ENCODE assay signal across 8 mouse cellular contexts in the genomic region with DNA sequence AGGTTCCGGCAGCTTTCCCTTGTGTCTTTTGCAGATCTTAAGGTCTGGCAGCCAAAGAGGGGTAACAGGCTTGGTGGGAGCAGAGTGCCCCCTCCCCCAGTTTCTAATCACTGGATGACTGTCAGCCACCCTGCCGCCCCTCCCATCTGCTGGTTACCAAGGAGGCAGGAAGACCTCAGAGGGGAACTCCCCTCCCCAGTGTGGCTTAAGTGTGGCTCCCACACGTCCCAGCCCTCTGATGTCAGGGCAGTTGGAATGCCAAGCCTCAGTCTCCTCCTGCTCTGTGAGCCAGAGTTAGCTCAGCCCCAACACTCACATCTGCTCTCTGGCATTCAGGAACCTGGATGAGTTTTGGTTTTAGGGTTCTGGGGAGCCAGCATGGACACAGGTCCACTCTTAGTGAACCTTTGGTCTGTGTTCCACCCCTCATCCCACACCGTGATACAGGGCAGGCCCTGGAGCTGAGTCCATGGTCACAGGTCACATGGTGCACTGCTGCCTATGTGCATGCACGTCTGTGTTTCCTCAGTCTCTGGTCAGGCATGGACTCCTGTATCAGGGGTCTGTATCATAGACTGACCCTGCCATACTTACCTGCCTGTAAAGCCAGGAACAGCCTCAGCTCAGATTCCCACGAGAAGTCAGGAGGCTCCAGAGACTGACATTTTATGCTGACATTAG. TPM values are rescaled to one million over a fixed set of nuclear protein-coding genes. Genes with fewer than 3 reads are reported as not detected.
DNase-seq lines count a peak whose midpoint lies in the region; ATAC-seq and TF ChIP-seq lines count a peak whose summit lies in the region.

No protein-coding gene starts in this region.

- H3K36me3 ChIP-seq in liver, adult 2 months (ENCODE audit: control insufficient read depth, insufficient read depth, low read length) = peaks cover 24% of the 10 kb centered on the region; the same call in 1 of the 2 replicates
- peaks cover 65% of the 10 kb centered on the region for H3K36me3 ChIP-seq in forebrain, embryonic 14.5 days (ENCODE audit: control insufficient read depth, insufficient read depth, low read length)
- peaks cover 82% of the 10 kb centered on the region for H3K36me3 ChIP-seq in intestine, postnatal 0 days (ENCODE audit: control insufficient read depth, insufficient read depth)

- no peaks in the 10 kb centered on the region for H3K4me1 ChIP-seq in liver, adult 2 months (ENCODE audit: control insufficient read depth, insufficient read depth, low read length)
- H3K4me1 ChIP-seq in forebrain, embryonic 14.5 days (ENCODE audit: control insufficient read depth, insufficient read depth, low read length) = peaks cover 30% of the 10 kb centered on the region
- peaks cover 8% of the 10 kb centered on the region for H3K4me1 ChIP-seq in intestine, postnatal 0 days (replicated peaks; ENCODE audit: control insufficient read depth, insufficient read depth, low read length)
- H3K4me1 ChIP-seq in olfactory bulb, adult 2 months (ENCODE audit: control insufficient read depth, insufficient read depth, low read length) = peaks cover 42% of the 10 kb centered on the region

- no peak overlapping the region for H3K4me3 ChIP-seq in liver, adult 2 months (ENCODE audit: insufficient read depth, low read depth, low read length)
- no peak overlapping the region for H3K4me3 ChIP-seq in forebrain, embryonic 14.5 days (ENCODE audit: low read depth, low read length)
- no peak overlapping the region for H3K4me3 ChIP-seq in intestine, postnatal 0 days (ENCODE audit: low read depth, low read length)
- H3K4me3 ChIP-seq in olfactory bulb, adult 2 months (ENCODE audit: insufficient read depth, low read depth, low read length) = no peak overlapping the region

- no peak for TF ChIP-seq POLR2A in liver, adult 2 months (IDR thresholded peaks at IDR 0.05; ENCODE audit: extremely low read depth, insufficient read depth, low read length)
- TF ChIP-seq POLR2A in olfactory bulb, adult 2 months (IDR thresholded peaks at IDR 0.05; ENCODE audit: insufficient read depth, low read depth, low read length) = no peak

- no peak for TF ChIP-seq CTCF in liver, adult 2 months (IDR thresholded peaks at IDR 0.05; ENCODE audit: low read depth, low read length)
- no peak for TF ChIP-seq CTCF in intestine, postnatal 0 days (IDR thresholded peaks at IDR 0.05; ENCODE audit: low read depth)
- TF ChIP-seq CTCF in olfactory bulb, adult 2 months (IDR thresholded peaks at IDR 0.05; ENCODE audit: insufficient read depth, low read depth, low read length) = no peak

- peak; percentile 84 for DNase-seq in liver, adult 2 months (ENCODE audit: extremely low read depth, low read depth, low spot score)
- no peak for DNase-seq in liver
- no peak for DNase-seq in forebrain, embryonic 14.5 days (ENCODE audit: low spot score)
- no peak for DNase-seq in adrenal gland, adult 8-10 months
- DNase-seq in adrenal gland, postnatal 14 days = no peak

- H3K27me3 ChIP-seq in liver, adult 2 months (ENCODE audit: control insufficient read depth, insufficient read depth, low read length) = no peaks in the 10 kb centered on the region
- H3K27me3 ChIP-seq in forebrain, embryonic 14.5 days (replicated peaks; ENCODE audit: control insufficient read depth, insufficient read depth, low read length) = no peaks in the 10 kb centered on the region
- H3K27me3 ChIP-seq in intestine, postnatal 0 days (replicated peaks; ENCODE audit: control insufficient read depth, insufficient read depth, low read length) = no peaks in the 10 kb centered on the region

- H3K4me2 ChIP-seq in forebrain, embryonic 14.5 days (ENCODE audit: low read length) = no peak overlapping the region
- H3K4me2 ChIP-seq in intestine, postnatal 0 days (replicated peaks; ENCODE audit: low read depth) = no peak overlapping the region

- H3K9ac ChIP-seq in liver, adult 2 months (ENCODE audit: low read depth, low read length) = no peak overlapping the region
- 0 out of 2 replicates have a peak overlapping the region, but pooled peaks have one; percentile 17 for H3K9ac ChIP-seq in forebrain, embryonic 14.5 days (ENCODE audit: low read length)
- H3K9ac ChIP-seq in intestine, postnatal 0 days (ENCODE audit: low read depth, low read length) = no peak overlapping the region

- no peak; the same call in 1 of the 2 replicates for ATAC-seq in forebrain, embryonic 14.5 days
- ATAC-seq in intestine, postnatal 0 days = peak; percentile 51; the same call in 1 of the 2 replicates
- ATAC-seq in megakaryocyte, adult 5-6 weeks (ENCODE audit: poor library complexity, severe bottlenecking) = no peak

- H3K27ac ChIP-seq in liver, adult 2 months (replicated peaks; ENCODE audit: insufficient read depth, low read depth, low read length) = no peak overlapping the region
- peak overlapping the region; percentile 68; the same call in 1 of the 2 replicates for H3K27ac ChIP-seq in forebrain, embryonic 14.5 days (ENCODE audit: low read depth, low read length)
- H3K27ac ChIP-seq in intestine, postnatal 0 days (ENCODE audit: low read depth, low read length) = peak overlapping the region; percentile 64
- peak overlapping the region; percentile 49 for H3K27ac ChIP-seq in olfactory bulb, adult 2 months (ENCODE audit: insufficient read depth, low read depth, low read length)

- no peaks in the 10 kb centered on the region for H3K9me3 ChIP-seq in forebrain, embryonic 14.5 days (replicated peaks; ENCODE audit: control insufficient read depth, low read length)
- H3K9me3 ChIP-seq in intestine, postnatal 0 days (ENCODE audit: control insufficient read depth) = no peaks in the 10 kb centered on the region

- no peaks in the 10 kb centered on the region; the same call in 1 of the 2 replicates for H3K79me2 ChIP-seq in liver, adult 2 months (ENCODE audit: control insufficient read depth, insufficient read depth, low read length)

- WGBS in liver, adult 2 months = 60% methylated on average over 6 of the region's 6 CpGs
- 49% methylated on average over 6 of the region's 6 CpGs for WGBS in forebrain, embryonic 14.5 days
- 46% methylated on average over 6 of the region's 6 CpGs for WGBS in intestine, postnatal 0 days
- WGBS in olfactory bulb, adult 2 months = 38% methylated on average over 6 of the region's 6 CpGs

RNA-seq across cellular contexts. Expression of gene Slc6a6, which starts 45.2 kb away (rescaled TPM):
- 34.8 and 66.5 TPM in 2 replicates for total RNA-seq in liver, adult 2 months (2014; rRNA removed)
- polyA plus RNA-seq in liver, adult 2 months (2012; rRNA removed) = 89.0 and 96.5 TPM in 2 replicates
- 45.6 and 71.7 TPM in 2 replicates for polyA plus RNA-seq in forebrain, embryonic 14.5 days (2014; fragmentation: Nextera tagmentation; extraction: Ambion mirVana)
- polyA plus RNA-seq in intestine, postnatal 0 days (2015; fragmentation: Nextera tagmentation; extraction: Ambion mirVana) = 109 and 127 TPM in 2 replicates
- polyA plus RNA-seq in olfactory bulb, adult 2 months (2012; ENCODE audit: insufficient read depth, insufficient read length, low replicate concordance, missing spikeins) = 322 TPM in 1 of 2 replicates, not detected in the other
- 100 to 1,000 TPM; 468 to 562 (median 518) TPM for total RNA-seq in adrenal gland, adult 8-10 months (2022)
- 259 and 278 TPM in 2 replicates for total RNA-seq in adrenal gland, postnatal 14 days (2021)
- total RNA-seq in megakaryocyte, adult 5-6 weeks (2015) = 58.0 and 61.9 TPM in 2 replicates
- 46.7 and 61.0 TPM in 2 replicates for total RNA-seq in megakaryocyte, adult 5-6 weeks (2017)
